Mouse (Mus musculus): ENCODE data around the gene Olfr205. TPM values are rescaled to one million over a fixed set of nuclear protein-coding genes. Genes with fewer than 3 reads are reported as not detected.
"Not testable (repeated sequence)": the region's sequence is repeated elsewhere in the genome, so short reads cannot be mapped to it uniquely, and the experiment has no call there.

Gene Olfr205
- not detected for total RNA-seq (2021)
- long read RNA-seq, experiment 1, result 0 reads
- long read RNA-seq, experiment 2, result 0 reads

- no peak for DNase-seq (ENCODE audit: low spot score in 2 of 2)
Observed at GRCm38 (mm10) chr16:59331038-59331437, at the start of gene Olfr205. Olfr205 (minus strand) TSS chr16:59331138.

- no peak for DNase-seq (ENCODE audit: low spot score in 2 of 2)
Observed at GRCm38 (mm10) chr16:59363893-59364292, 33.0 kb upstream of the Olfr205 start, which contains the start of gene Olfr209. Olfr209 (minus strand) TSS chr16:59363993.

- DNase-seq (ENCODE audit: low spot score in 2 of 2), result no peak
Observed at GRCm38 (mm10) chr16:59349146-59349545, 18.2 kb upstream of the Olfr205 start, which contains the start of gene Olfr206. Olfr206 (minus strand) TSS chr16:59349246.

- DNase-seq (ENCODE audit: low spot score in 2 of 2), result not testable (repeated sequence)
Observed at GRCm38 (mm10) chr16:59323262-59323661, 7.7 kb downstream of the Olfr205 start.

GRCm38 (mm10) chr16:59318148-59318547 is 12.8 kb downstream of the Olfr205 start, which contains the start of gene Olfr204:
Olfr204 (minus strand) TSS chr16:59318248.
- no peak for DNase-seq (ENCODE audit: low spot score in 2 of 2)

GRCm38 (mm10) chr16:59298581-59298980 is 32.4 kb downstream of the Olfr205 start, which contains the start of gene Olfr203:
Olfr203 (plus strand) TSS chr16:59298881.
- no peak for DNase-seq (ENCODE audit: low spot score in 2 of 2)

GRCm38 (mm10) chr16:59287576-59287975 is 43.4 kb downstream of the Olfr205 start:
- DNase-seq (ENCODE audit: low spot score in 2 of 2), result not testable (repeated sequence)

GRCm38 (mm10) chr16:59286693-59287092 is 44.2 kb downstream of the Olfr205 start, which contains the start of gene Olfr202:
Olfr202 (minus strand) TSS chr16:59286793.
- no peak for DNase-seq (ENCODE audit: low spot score in 2 of 2)

GRCm38 (mm10) chr16:59283476-59283875 is 47.5 kb downstream of the Olfr205 start:
- DNase-seq (ENCODE audit: low spot score in 2 of 2), result no peak

GRCm38 (mm10) chr16:59280542-59280941 is 50.4 kb downstream of the Olfr205 start:
- DNase-seq (ENCODE audit: low spot score in 2 of 2), result no peak

Other genes with a start within 250 kb of the Olfr205 start
- gene Olfr191, start 241.3 kb downstream of the Olfr205 start, total RNA-seq (2021), result not detected
- gene Olfr193, start 219.3 kb downstream of the Olfr205 start, total RNA-seq (2021), result not detected
- gene Olfr194, start 210.1 kb downstream of the Olfr205 start, total RNA-seq (2021), result not detected
- not detected for gene Olfr195, start 184.1 kb downstream of the Olfr205 start, total RNA-seq (2021)
- not detected for gene Olfr196, start 160.7 kb downstream of the Olfr205 start, total RNA-seq (2021)
- not detected for gene Olfr198, start 127.6 kb downstream of the Olfr205 start, total RNA-seq (2021)
- gene Olfr199, start 111.4 kb downstream of the Olfr205 start, total RNA-seq (2021), result not detected
- gene Olfr201, start 58.5 kb downstream of the Olfr205 start, total RNA-seq (2021), result not detected
- not detected for gene Olfr202, start 44.3 kb downstream of the Olfr205 start, total RNA-seq (2021)
- not detected for gene Olfr203, start 32.3 kb downstream of the Olfr205 start, total RNA-seq (2021)
- gene Olfr204, start 12.9 kb downstream of the Olfr205 start, total RNA-seq (2021), result not detected
- gene Olfr206, start 18.1 kb upstream of the Olfr205 start, total RNA-seq (2021), result not detected
- not detected for gene Olfr209, start 32.9 kb upstream of the Olfr205 start, total RNA-seq (2021)
- gene Gabrr3, start 76.2 kb upstream of the Olfr205 start, total RNA-seq (2021), result not detected
- 10 to 100 TPM; 20.5 to 20.8 TPM for gene Riox2, start 140.6 kb upstream of the Olfr205 start, total RNA-seq (2021)

All from adrenal gland, adult 18-20 months (tissue).